Mouse (Mus musculus) thymus, adult 2 months (tissue): ENCODE results near the gene Htra3.

Experiments
- CTCF ChIP-seq: fragments of 200-500 bp; IDR thresholded peaks from 2 replicates; pipeline ENCODE4 v1.5.1; 2012; ENCODE audit warnings: mild to moderate bottlenecking, control low read depth, low read length, moderate library complexity, borderline replicate concordance; ENCODE audit not compliant: control insufficient read depth, poor library complexity, insufficient read depth; ENCODE audit errors: extremely low read depth
- POLR2A ChIP-seq: fragments of 200-500 bp; IDR thresholded peaks from 2 replicates; pipeline ENCODE4 v1.6.1; 2012; ENCODE audit warnings: mild to moderate bottlenecking, low read length, control low read depth, moderate library complexity; ENCODE audit not compliant: control insufficient read depth, poor library complexity, insufficient read depth; ENCODE audit errors: extremely low read depth

- TF ChIP-seq CTCF = no peak
- TF ChIP-seq POLR2A = no peak
Measured at GRCm38 (mm10) chr5:35674081-35674555, 5.5 kb downstream of the Htra3 start.
